Mouse (Mus musculus) E14TG2a.4 (cell line): ENCODE measurements around the gene Psmb2.

Experiments used
- H3K27me3 ChIP-seq: 2 replicates; pipeline ENCODE4 v1.6.1; 2014; ENCODE audit warnings: low read length, control low read depth; ENCODE audit not compliant: insufficient read depth
- H3K36me3 ChIP-seq: 2 replicates; pipeline ENCODE4 v1.6.1; 2014; ENCODE audit warnings: low read length, control low read depth; ENCODE audit not compliant: insufficient read depth
- H3K4me1 ChIP-seq: replicated peaks from 2 replicates; pipeline ENCODE4 v1.6.1; 2014; ENCODE audit warnings: low read depth, low read length, control low read depth
- H3K4me3 ChIP-seq: replicated peaks from 2 replicates; pipeline ENCODE4 v1.5.1; 2014; ENCODE audit warnings: mild to moderate bottlenecking, low read length
- H3K9me3 ChIP-seq: 2 replicates; pipeline ENCODE4 v1.6.1; 2014; ENCODE audit warnings: low read length, control low read depth
- CTCF ChIP-seq: conservative IDR thresholded peaks from 2 replicates; pipeline ENCODE4 v1.5.1; 2014; ENCODE audit warnings: low read length
- NANOG ChIP-seq: IDR thresholded peaks from 2 replicates; pipeline ENCODE4 v1.6.1; 2014; ENCODE audit warnings: borderline replicate concordance, low read length, mixed read lengths
- POU5F1 ChIP-seq: IDR thresholded peaks from 2 replicates; pipeline ENCODE4 v1.6.1; 2014; ENCODE audit warnings: low read length, borderline replicate concordance

Psmb2 gene

DNA sequence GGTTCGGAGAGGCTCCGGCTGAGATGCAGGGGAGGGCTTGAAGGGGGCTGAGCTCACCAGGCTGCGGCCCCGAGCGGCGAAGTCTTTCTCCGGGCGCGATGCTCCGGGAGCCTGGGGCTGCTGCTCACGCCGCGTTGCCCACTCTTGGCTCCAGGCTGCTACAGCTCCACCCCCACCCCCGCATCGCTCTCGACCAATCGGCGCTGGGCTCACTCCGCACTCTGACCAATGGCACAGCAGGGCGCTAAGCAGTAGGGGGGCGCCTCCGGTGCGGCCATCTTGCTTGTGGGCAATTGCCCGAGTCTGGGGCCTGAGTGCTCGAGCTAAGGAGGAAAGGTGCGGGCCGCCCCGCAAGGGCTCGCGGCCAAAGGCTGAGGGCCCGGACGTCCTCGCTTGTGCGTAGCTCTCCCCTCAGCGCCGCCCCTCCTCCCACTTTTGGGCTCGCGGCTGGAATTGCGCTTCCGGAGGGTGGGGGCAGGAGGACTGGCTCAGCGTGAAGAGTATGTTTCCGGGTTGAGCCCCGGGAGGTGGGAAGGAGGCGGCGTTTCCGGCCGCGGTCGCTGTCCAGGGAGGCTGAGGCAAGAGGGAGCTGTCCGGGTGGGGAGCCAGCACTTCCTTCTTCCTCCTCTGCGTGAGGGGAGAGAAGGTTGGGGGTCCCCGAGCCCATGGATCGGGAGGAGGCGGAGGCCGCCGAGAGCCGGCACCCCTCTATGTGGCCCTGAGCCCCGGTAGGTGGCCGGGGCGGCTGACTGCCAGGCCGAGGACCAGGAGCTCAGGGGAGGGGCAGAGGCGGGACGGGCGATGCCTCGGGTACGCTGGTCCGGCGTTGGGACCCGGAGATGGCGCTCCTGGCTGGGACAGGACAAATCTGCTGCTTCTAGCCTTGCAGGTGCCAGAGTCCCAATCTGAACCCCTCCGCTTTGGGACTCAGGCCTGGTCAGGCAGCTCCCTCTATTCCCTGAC, 76.1 kb downstream of the Psmb2 start, which contains the start of the genes Ncdn and AU040320:
Ncdn (minus strand) TSS at position 171 of the 963 bp plus-strand sequence.
AU040320 (plus strand) TSS at position 277 of the 963 bp plus-strand sequence.
- Histone ChIP-seq H3K4me3 (peak within 1 kb of the TSS; percentile 96), H3K27me3 (peaks cover 18% of the 10 kb centered on the region), H3K4me1 (peaks cover 51% of the 10 kb centered on the region), H3K9me3 (no peaks in the 10 kb centered on the region), H3K36me3 (peaks cover 26% of the 10 kb centered on the region)
- no peak for TF ChIP-seq CTCF
- TF ChIP-seq POU5F1 = no peak
- no peak for TF ChIP-seq NANOG

DNA sequence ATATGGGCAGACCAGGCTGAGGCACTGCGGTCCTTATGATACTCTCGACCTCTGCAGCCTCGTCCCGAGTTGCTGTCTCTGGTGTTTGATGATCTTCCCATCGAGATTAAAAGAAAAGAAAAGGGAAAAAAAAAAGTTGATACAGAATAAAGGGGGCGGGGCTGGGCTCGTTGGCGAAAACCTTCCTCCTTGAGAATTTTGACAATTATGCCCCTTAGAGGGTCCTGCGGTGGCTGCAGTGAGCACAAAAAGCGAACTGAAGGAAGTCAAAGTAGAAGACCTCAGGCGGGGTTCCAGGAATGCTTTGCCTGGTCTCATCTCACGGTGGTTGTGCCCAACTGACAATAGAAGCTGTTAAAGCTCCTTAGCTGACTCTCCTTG, 76.8 kb downstream of the Psmb2 start:
- Histone ChIP-seq H3K9me3 (no peaks in the 10 kb centered on the region), H3K4me3 (peak overlapping the region; percentile 96), H3K4me1 (peaks cover 47% of the 10 kb centered on the region), H3K27me3 (peaks cover 18% of the 10 kb centered on the region), H3K36me3 (peaks cover 19% of the 10 kb centered on the region)
- no peak for TF ChIP-seq NANOG
- no peak for TF ChIP-seq POU5F1
- no peak for TF ChIP-seq CTCF

DNA sequence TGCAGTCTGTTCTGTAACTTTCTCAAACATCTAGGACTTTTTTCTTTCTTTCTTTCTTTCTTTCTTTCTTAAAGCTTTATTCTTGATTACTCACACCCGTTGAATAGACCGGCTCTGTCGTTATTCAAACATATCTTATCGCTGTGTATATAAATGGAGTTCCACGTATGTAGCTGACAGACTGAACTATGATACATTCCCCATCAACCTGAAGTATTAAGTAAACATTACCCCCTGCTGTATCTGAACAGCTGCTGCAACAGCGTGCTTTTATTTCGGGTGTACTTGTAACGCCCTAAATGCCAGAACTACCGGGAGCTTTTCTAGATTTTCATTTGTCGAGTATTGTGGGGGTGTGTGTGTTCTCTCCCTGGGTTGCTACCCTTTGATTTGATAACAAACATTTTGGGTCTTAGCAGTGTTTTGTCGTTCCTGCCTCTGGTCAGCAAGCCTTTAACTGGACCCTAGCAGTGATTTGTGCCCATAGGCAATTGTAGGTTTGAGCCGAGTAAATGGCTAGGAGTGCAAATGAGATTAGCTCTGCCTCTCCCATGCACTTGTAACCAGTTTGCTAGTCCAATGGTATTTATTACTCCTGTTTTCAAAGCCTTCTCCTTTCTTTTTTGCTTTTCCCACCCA, 77.4 kb downstream of the Psmb2 start:
- Histone ChIP-seq H3K4me1 (peaks cover 41% of the 10 kb centered on the region), H3K27me3 (peaks cover 18% of the 10 kb centered on the region), H3K9me3 (no peaks in the 10 kb centered on the region), H3K36me3 (peaks cover 13% of the 10 kb centered on the region), H3K4me3 (no peak overlapping the region)
- TF ChIP-seq CTCF (no peak), POU5F1 (no peak), NANOG (no peak)

DNA sequence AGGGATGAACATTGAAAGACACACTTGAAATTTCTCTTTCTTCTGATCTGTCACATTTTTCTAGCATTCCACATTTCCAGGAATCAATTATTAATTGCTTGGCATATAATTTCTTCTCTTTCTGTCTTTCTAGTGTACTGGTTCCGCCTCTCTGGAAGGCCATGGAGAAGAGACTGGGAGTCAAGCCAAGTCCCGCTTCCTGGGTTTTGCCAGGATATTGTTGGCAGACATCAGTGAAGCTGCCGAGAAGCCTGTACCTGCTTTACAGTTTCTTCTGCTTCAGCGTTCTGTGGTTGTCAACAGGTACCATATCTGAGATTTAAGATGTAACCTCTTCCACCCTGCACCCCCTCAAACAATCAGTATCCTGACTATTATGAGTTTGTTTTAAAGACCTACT, 79.3 kb downstream of the Psmb2 start:
- peaks cover 15% of the 10 kb centered on the region for H3K27me3 ChIP-seq
- H3K9me3 ChIP-seq = no peaks in the 10 kb centered on the region
- H3K4me3 ChIP-seq = no peak overlapping the region
- no peaks in the 10 kb centered on the region for H3K36me3 ChIP-seq
- TF ChIP-seq POU5F1 (no peak), NANOG (no peak)
- H3K4me1 ChIP-seq = peaks cover 23% of the 10 kb centered on the region

DNA sequence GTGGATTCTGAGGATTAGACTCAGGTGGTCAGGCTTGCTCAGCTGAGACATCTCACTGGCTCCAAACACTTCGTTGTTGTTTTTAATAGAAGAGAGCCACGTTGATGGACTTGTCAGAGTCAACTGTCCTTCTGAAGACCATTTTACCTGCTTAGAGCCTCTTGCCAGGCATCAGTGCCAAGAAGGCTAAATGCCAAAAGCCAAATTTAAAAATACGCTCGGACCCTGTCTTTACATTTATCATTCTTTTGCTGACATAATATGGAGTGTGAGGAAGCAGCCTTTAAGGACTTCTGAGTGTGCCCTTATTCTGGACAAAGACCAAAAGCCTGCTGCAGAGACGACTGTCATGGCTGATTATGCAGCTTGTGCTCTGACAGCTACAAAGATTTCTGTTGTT, 80.9 kb downstream of the Psmb2 start:
- Histone ChIP-seq H3K27me3 (peaks cover 10% of the 10 kb centered on the region), H3K9me3 (no peaks in the 10 kb centered on the region), H3K36me3 (no peaks in the 10 kb centered on the region), H3K4me1 (peaks cover 12% of the 10 kb centered on the region), H3K4me3 (no peak overlapping the region)
- no peak for TF ChIP-seq CTCF
- TF ChIP-seq NANOG = no peak
- TF ChIP-seq POU5F1 = no peak
